Mouse (Mus musculus): Measurements from ENCODE around the gene Cpxm2. TPM values are rescaled to one million over a fixed set of nuclear protein-coding genes. Genes with fewer than 3 reads are reported as not detected.

Gene Cpxm2
- polyA plus RNA-seq (2015; fragmentation: Illumina TruSeq; extraction: RNeasy Lipid Tissue Mini Kit (QIAGEN cat#74804); ENCODE audit: insufficient read depth, low replicate concordance) = 9.7 TPM

GRCm38 (mm10) chr7:132154368-132154961 lies at the start of gene Cpxm2:
Cpxm2 (minus strand) TSS chr7:132154739.

Other genes with a start within 250 kb of the Cpxm2 start
- gene Gpr26, start 188.3 kb downstream of the Cpxm2 start, polyA plus RNA-seq (2015; fragmentation: Illumina TruSeq; extraction: RNeasy Lipid Tissue Mini Kit (QIAGEN cat#74804); ENCODE audit: insufficient read depth, low replicate concordance) = not detected
- 53.3 TPM for gene Chst15, start 162.5 kb upstream of the Cpxm2 start, polyA plus RNA-seq (2015; fragmentation: Illumina TruSeq; extraction: RNeasy Lipid Tissue Mini Kit (QIAGEN cat#74804); ENCODE audit: insufficient read depth, low replicate concordance)